Mouse (Mus musculus) central nervous system, embryonic 11.5 days (tissue): ENCODE measurements around the gene Nudt17. TPM values are rescaled to one million over a fixed set of nuclear protein-coding genes. Genes with fewer than 3 reads are reported as not detected.

ENCODE experiments used
- polyA plus RNA-seq: library from polyadenylated mRNA; depleted of rRNA; stranded (reverse); fragments of >200 nt; gene quantifications from 2 replicates; pipeline ENCODE4 v1.2.3, GENCODE M21; 2012; rRNA removed

The Nudt17 gene
- 7.9 and 10.1 TPM in 2 replicates for polyA plus RNA-seq

GRCm38 (mm10) chr3:96707903-96708683, at the start of gene Nudt17:
Gene Nudt17, minus strand, starts transcription at chr3:96708562.

GRCm38 (mm10) chr3:96727343-96727827, 19.0 kb upstream of the Nudt17 start, which contains the start of the genes Polr3c and Rnf115:
Gene Polr3c, minus strand, starts transcription at chr3:96727628.
Gene Rnf115, plus strand, starts transcription at chr3:96727664.

GRCm38 (mm10) chr3:96696198-96696765, 12.1 kb downstream of the Nudt17 start, which contains the start of gene Pias3:
Gene Pias3, plus strand, starts transcription at chr3:96696384.

GRCm38 (mm10) chr3:96669727-96670468, 38.5 kb downstream of the Nudt17 start, which contains the start of gene Ankrd35:
Gene Ankrd35, plus strand, starts transcription at chr3:96670131.

Other genes starting within 250 kb of the Nudt17 start
- gene Hfe2, start 183.4 kb downstream of the Nudt17 start, polyA plus RNA-seq = 0.40 and 3.0 TPM in 2 replicates
- 73.6 and 91.3 TPM in 2 replicates for gene Txnip, start 150.6 kb downstream of the Nudt17 start, polyA plus RNA-seq
- gene Gm16253, start 131.6 kb downstream of the Nudt17 start, polyA plus RNA-seq = 0.14 TPM in 1 of 2 replicates, not detected in the other
- gene Polr3gl, start 114.4 kb downstream of the Nudt17 start, polyA plus RNA-seq = 50.0 and 107 TPM in 2 replicates
- gene Ankrd34a, start 111.9 kb downstream of the Nudt17 start, polyA plus RNA-seq = 0.90 and 1.5 TPM in 2 replicates
- gene Lix1l, start 107.4 kb downstream of the Nudt17 start, polyA plus RNA-seq = 54.6 and 65.6 TPM in 2 replicates
- 100 and 226 TPM in 2 replicates for gene Rbm8a, start 78.6 kb downstream of the Nudt17 start, polyA plus RNA-seq
- 31.8 and 42.4 TPM in 2 replicates for gene Pex11b, start 73.2 kb downstream of the Nudt17 start, polyA plus RNA-seq
- gene Gm42957, start 73.1 kb downstream of the Nudt17 start, polyA plus RNA-seq = 0.16 and 0.18 TPM in 2 replicates
- 4.2 and 5.3 TPM in 2 replicates for gene Itga10, start 63.0 kb downstream of the Nudt17 start, polyA plus RNA-seq
- gene Ankrd35, start 38.4 kb downstream of the Nudt17 start, polyA plus RNA-seq = 0.38 and 0.61 TPM in 2 replicates
- gene Pias3, start 12.2 kb downstream of the Nudt17 start, polyA plus RNA-seq = 43.0 and 57.1 TPM in 2 replicates
- gene Polr3c, start 19.1 kb upstream of the Nudt17 start, polyA plus RNA-seq = 49.4 and 49.7 TPM in 2 replicates
- 24.5 and 40.5 TPM in 2 replicates for gene Rnf115, start 19.1 kb upstream of the Nudt17 start, polyA plus RNA-seq
- gene Pdzk1, start 120.7 kb upstream of the Nudt17 start, polyA plus RNA-seq = 0.42 and 1.2 TPM in 2 replicates
- gene Cd160, start 120.8 kb upstream of the Nudt17 start, polyA plus RNA-seq = not detected in 2 replicates
- 5.1 and 12.3 TPM in 2 replicates for gene Gja5, start 196.1 kb upstream of the Nudt17 start, polyA plus RNA-seq
- gene Gpr89, start 196.8 kb upstream of the Nudt17 start, polyA plus RNA-seq = 7.6 and 15.6 TPM in 2 replicates
- 0.11 and 0.12 TPM in 2 replicates for gene Gja8, start 217.5 kb upstream of the Nudt17 start, polyA plus RNA-seq